Mouse (Mus musculus) liver, adult 2 months (tissue): ENCODE measurements at regions not wholly inside any gene's neighbourhood (a gene's known extent, or its start where the extent isn't known, plus 50 kb on each side); places are given as distances from the start of the nearest gene placed in this dataset.

Experiments
- CTCF ChIP-seq: fragments of 200-500 bp; IDR thresholded peaks from 2 replicates; pipeline ENCODE4 v1.5.1; 2011; ENCODE audit warnings: low read depth, low read length, control low read depth
- POLR2A ChIP-seq: fragments of 200-500 bp; IDR thresholded peaks from 2 replicates; pipeline ENCODE4 v1.6.1; 2011; ENCODE audit warnings: low read length, control low read depth; ENCODE audit not compliant: insufficient read depth; ENCODE audit errors: extremely low read depth

GRCm38 (mm10) chr13:51336726-51337125 lies 71.7 kb upstream of the S1pr3 start:
- no peak for TF ChIP-seq POLR2A
- no peak for TF ChIP-seq CTCF
